Mouse (Mus musculus) bone marrow macrophage, adult 2 months (primary cell): ENCODE measurements around the gene Mrvi1. TPM values are rescaled to one million over a fixed set of nuclear protein-coding genes. Genes with fewer than 3 reads are reported as not detected.

Experiments used
- H3K27ac ChIP-seq: 2 replicates; pipeline ENCODE4 v1.5.1; 2012; ENCODE audit warnings: low read depth, low read length; ENCODE audit not compliant: insufficient read depth
- H3K4me1 ChIP-seq: 2 replicates; pipeline ENCODE4 v1.6.1; 2012; ENCODE audit warnings: low read length; ENCODE audit not compliant: control insufficient read depth, insufficient read depth
- H3K4me3 ChIP-seq: 2 replicates; pipeline ENCODE4 v1.5.1; 2012; ENCODE audit warnings: mild to moderate bottlenecking, low read length, moderate library complexity; ENCODE audit not compliant: insufficient read depth
- CTCF ChIP-seq: IDR thresholded peaks from 2 replicates; pipeline ENCODE4 v1.5.1; 2012; ENCODE audit warnings: low read depth, mild to moderate bottlenecking, low read length, moderate library complexity
- POLR2A ChIP-seq: IDR thresholded peaks from 2 replicates; pipeline ENCODE4 v1.6.1; 2012; ENCODE audit warnings: mild to moderate bottlenecking, low read depth, low read length, borderline replicate concordance
- polyA plus RNA-seq: library from polyadenylated mRNA; stranded (reverse); fragments of >200 nt; gene quantifications from 2 replicates; pipeline ENCODE4 v1.2.4, GENCODE M21; 2012; ENCODE audit not compliant: missing spikeins, insufficient read depth, insufficient read length

Gene Mrvi1
- polyA plus RNA-seq, 1 experiment, result 0.13 TPM

DNA sequence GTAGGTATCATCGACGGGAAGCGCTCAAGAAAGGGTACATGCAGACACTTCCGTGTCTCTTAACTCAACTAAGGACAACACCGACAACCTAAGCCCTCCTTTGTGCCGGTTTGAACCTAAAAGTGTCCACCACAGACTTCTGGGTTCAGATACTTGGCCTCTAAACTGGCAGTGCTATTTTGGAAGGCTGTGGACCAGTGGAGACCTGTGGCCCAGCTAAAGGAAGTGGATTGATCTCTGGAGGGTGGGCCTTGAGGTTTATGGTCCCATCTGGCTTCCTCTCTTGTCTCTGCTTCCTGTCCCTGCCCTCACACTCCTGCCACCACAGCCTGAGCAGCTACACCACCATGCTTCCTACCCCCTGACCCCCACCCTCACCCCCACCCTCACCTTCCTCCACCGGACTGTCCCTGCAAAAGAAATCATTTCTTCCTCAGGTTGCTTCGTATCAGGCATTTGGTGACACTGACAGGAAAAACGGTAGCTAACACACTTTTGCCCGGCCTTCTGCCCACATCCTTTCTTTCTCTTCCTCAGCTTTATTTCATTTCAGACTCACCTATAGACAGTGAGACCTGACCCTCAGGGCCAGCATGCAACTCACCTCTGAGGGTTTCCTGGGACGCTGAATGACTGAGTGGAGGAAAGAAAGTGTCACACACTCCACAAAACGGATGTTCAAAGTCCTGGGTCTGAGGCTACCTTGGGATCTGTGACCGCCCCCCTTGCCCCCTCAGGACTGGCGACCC lies 25.7 kb downstream of the Mrvi1 start:
- H3K4me3 ChIP-seq, result no peak overlapping the region
- TF ChIP-seq CTCF (no peak), POLR2A (no peak)
- no peak overlapping the region for H3K27ac ChIP-seq
- H3K4me1 ChIP-seq, result peaks cover 24% of the 10 kb centered on the region

DNA sequence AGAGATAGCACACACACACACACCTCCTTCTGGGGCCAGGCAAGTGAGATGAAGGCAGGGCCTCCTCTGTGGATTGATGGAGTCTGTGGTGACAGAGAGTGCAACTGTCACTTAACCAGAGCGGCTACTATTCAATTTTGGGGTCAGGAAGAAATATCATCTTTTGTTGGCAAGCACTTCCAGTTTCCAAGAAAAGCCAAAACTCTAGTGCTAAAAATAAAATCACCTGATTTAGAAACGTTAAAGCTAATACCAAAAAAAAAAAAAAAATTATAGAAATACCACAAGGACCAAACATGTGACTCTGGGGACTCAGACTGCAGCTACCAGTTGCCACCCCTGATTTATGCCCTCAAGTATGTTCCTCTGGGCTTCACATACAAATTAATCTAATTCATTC lies 26.7 kb downstream of the Mrvi1 start:
- TF ChIP-seq CTCF, result no peak
- TF ChIP-seq POLR2A, result no peak
- H3K4me1 ChIP-seq, result peaks cover 28% of the 10 kb centered on the region
- no peak overlapping the region for H3K4me3 ChIP-seq
- H3K27ac ChIP-seq, result no peak overlapping the region

DNA sequence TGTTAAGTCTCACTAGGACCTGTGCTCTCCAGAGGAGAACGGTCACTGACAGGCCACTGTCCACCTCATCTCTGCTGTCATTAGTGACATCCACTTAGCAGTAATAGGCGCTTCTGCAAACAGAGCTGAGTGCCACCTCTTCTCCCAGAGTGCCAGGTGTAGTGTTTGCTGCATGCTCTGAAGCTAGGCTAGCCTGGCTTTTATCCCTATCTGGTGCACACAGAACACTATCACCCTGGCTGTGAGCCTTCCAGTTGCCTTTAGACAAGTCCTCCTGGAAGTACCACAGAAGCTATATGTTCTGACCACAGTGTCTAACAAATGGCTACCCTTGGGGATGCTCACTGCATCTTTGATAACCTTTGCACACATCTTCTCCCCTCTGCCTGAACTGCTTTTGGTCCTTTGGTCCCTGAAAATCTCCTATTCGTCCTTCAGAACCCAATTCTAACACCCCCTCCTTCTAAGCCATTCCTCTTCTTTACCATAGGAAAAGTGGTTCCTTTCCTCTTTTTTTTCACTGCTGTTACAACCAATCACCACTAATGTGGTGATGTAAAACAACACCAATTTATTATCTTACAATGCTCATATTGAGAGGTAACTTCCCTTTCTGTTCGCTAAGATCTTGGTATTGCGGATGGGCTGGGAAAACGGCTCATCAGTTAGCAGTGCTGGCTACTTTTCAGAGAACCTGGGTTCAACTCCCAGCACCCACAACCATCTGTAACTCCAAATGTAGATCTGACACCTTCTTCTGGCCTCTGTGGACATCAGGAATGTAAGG lies 28.0 kb downstream of the Mrvi1 start:
- TF ChIP-seq POLR2A (no peak), CTCF (no peak)
- peaks cover 32% of the 10 kb centered on the region for H3K4me1 ChIP-seq
- no peak overlapping the region for H3K27ac ChIP-seq
- H3K4me3 ChIP-seq, result no peak overlapping the region

DNA sequence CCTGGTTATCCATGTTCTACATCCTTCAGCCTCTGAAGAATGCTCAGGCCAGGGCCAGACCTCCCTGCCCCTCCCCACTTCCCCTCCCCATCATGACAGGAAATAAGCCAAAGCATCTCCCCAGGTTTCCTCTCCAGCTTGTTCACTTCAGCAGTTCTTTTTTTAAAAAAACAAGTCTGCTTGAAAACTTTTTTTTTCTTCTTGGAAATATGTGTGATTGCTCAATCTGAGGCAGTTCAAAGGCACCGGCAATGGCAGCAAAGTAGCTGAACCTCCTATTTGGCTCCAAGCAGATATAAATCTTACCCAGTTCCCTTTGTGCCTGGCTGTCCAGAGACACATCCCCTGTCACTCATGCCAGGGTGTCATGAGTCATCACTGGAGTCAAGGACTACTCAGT lies 29.1 kb downstream of the Mrvi1 start:
- Histone ChIP-seq H3K4me3 (no peak overlapping the region), H3K27ac (no peak overlapping the region), H3K4me1 (peaks cover 32% of the 10 kb centered on the region)
- TF ChIP-seq CTCF (no peak), POLR2A (no peak)

DNA sequence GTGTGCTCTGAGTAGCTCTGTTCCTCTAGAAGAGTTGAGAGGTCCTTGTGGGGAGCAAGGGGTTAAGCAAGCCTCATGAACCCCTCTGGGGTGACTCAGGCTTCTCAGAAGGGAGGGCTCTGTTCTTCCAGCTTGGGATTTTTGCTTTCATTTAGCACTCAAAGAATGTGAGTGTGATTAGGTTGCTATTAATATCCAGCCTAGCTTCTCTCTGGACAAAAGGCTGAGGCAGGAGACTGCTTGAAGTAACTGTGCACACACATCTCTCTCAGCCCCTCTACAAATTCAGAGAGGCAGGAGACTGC lies 31.7 kb downstream of the Mrvi1 start:
- peaks cover 26% of the 10 kb centered on the region for H3K4me1 ChIP-seq
- H3K27ac ChIP-seq, result no peak overlapping the region
- no peak overlapping the region for H3K4me3 ChIP-seq
- no peak for TF ChIP-seq POLR2A
- no peak for TF ChIP-seq CTCF

DNA sequence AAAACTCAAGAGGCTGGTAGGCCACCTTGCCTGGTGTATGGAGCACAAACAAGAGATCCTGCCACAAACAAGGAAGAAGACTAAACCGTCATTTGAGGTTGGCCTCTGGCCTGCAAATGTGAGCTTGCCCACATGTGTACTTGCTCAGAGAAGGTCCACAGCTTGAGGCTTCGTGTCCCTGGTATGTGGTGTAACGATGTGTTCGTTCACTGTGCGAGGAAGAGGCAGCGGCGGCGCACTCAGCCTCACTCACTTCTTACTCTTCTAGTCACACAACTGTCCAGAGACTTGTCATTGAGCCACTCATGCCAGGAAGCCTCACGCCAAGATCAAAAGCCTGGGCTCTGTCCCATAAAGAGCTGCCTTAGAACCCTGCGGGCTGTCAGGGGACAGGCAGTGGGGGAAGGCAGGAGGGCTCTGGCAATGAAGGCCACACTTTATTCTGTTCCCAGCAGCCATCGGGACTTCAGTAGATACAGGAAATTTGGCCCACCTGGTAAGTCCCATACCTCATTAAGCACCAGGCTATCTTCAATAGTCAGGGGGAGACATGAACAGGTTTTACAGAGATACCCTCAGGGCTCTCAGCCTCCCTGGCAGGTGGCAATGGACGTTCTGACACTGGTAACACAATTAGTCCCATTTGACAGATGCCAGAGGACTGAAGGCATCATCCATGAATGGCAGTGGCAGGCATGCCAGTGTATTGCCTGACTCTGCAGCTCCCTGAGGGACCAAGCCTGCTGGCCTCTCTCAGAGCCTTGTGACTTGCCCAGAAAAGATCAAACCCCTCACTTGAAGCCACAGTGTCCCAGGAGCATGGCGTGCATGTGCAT lies 32.3 kb downstream of the Mrvi1 start:
- Histone ChIP-seq H3K4me1 (peaks cover 26% of the 10 kb centered on the region), H3K4me3 (no peak overlapping the region), H3K27ac (no peak overlapping the region)
- TF ChIP-seq POLR2A (no peak), CTCF (no peak)

DNA sequence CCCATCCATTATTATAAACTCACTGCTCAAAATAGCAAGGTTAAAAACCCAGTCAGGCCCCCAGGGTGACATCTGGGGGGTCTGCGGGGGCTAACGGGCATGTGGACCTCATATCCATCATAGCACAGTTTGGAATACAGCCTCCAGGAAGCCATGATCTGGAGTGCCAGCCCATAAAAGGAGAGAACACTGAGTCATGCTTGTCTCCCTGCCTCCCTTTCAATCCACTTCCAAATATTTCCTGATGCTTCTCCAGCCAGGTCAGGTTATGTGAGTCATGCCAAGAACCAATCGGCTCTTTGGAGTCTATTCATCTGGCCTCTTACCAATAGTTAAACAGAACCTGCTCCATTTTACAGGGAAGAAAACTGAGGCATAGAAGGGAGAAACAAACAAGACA lies 33.7 kb downstream of the Mrvi1 start:
- peaks cover 24% of the 10 kb centered on the region for H3K4me1 ChIP-seq
- TF ChIP-seq CTCF (no peak), POLR2A (no peak)
- H3K4me3 ChIP-seq, result no peak overlapping the region
- H3K27ac ChIP-seq, result no peak overlapping the region

DNA sequence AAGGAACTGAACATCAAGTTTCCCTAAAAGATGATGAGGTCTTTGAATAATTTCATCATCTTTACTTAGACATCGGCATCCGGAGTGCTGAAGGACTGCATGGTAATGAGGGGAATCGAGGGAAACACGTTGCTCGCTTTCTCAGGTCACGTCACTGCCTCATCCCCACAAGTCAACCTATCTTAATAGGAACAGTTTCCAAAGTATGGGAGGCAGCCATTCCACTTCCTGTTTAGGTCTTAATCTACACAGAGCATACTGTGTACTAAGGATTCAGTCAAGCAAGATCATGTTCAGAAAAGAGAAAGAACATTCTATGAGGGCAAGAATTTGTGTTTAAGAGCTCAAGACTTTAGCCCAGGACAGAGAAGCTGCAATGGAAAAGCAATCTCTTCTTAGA lies 34.6 kb downstream of the Mrvi1 start:
- H3K4me3 ChIP-seq, result no peak overlapping the region
- TF ChIP-seq CTCF (no peak), POLR2A (no peak)
- peaks cover 17% of the 10 kb centered on the region for H3K4me1 ChIP-seq
- H3K27ac ChIP-seq, result no peak overlapping the region

DNA sequence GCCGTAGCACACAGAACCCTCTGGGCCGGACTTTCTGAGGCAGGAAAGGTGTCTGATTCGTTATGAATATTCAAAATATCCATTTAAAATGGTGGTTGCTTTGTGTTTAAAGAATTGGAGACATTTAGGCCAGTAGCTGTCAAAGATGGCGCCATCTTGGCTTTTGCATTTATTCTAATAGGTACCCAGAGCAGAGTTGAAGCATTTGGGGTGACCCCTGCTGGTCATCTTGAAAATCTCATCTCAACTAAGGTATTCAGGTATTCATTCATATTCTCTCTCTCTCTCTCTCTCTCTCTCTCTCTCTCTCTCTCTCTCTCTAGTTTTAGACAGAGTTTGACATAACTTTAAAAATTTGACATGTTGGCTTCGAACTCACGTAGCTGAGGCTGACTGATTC lies 35.5 kb downstream of the Mrvi1 start:
- TF ChIP-seq CTCF (no peak), POLR2A (no peak)
- Histone ChIP-seq H3K27ac (no peak overlapping the region), H3K4me3 (no peak overlapping the region), H3K4me1 (peaks cover 15% of the 10 kb centered on the region)
